Mouse (Mus musculus) retina, postnatal 7 days (tissue): ENCODE results near the gene 4930404N11Rik.
A peak's percentile ranks its signal among the peaks of the same experiment; 100 is the strongest.

ENCODE experiments used
- DNase-seq: peaks from one replicate; pipeline ENCODE4 v3.0.0-alpha.2; 2012; ENCODE audit warnings: low read depth, low spot score

4930404N11Rik gene

DNA sequence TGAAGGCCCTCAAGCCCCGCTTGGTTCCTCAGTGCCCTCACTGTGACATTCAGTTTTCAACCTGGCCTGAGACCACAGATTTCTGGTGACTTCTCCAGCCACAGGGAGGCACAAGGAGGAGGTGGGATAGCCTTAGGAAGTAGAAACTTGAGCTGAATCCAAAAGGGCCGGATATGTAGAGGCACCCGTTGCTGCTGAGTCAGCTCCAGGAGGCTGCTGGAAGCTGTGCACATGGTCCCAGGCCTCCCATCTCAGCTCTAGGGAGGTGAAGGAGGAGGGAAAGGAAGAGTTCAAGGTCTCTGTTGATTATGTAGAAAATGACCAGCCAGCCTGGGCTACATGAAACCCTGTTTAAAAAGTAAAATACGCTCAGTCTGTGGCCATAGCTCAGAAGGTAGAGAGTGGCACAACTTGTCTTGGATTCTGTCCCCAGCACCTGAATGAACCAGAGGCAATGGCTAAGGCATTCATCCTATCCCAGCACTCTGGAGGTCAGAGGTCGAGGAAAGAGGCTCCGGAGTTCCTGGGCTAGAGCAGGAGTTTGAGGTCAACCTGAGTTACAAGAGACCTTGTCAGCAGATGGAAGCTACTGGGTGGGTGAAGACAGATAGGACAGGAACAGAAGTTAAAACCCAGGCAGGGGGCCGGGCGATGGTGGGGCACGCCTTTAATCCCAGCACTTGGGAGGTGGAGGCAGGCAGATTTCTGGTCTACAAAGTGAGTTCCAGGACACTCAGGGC is 10.7 kb downstream of the 4930404N11Rik start:
- DNase-seq = no peak

DNA sequence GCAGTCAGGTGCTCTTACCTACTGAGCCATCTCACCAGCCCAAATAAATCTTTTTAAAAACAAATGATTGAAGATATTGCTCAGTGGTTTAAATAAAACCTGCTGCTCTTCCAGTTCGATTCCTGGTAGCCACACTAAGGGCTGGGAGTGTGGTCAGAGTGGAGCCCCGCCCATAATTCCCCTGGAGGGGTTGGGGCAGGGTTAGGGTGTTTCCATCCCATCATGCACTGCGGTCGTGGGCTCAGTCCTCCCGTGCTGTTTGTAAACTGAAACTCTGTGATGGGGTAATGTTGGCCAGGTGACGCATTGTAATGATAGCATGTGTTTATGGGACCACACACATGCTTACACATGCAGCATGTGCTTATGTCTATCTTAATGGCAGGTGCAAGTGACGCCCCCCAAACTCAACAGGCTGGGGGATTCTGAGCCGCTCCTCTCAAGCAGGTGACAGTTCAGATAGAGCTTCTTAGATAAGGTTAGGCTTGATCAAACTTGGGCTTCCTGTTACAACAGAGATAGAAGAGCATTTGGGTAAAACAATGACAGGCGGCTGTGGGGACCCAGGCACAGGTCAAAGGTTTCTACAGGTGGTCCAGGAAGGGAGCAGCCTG is 13.8 kb downstream of the 4930404N11Rik start:
- no peak for DNase-seq

DNA sequence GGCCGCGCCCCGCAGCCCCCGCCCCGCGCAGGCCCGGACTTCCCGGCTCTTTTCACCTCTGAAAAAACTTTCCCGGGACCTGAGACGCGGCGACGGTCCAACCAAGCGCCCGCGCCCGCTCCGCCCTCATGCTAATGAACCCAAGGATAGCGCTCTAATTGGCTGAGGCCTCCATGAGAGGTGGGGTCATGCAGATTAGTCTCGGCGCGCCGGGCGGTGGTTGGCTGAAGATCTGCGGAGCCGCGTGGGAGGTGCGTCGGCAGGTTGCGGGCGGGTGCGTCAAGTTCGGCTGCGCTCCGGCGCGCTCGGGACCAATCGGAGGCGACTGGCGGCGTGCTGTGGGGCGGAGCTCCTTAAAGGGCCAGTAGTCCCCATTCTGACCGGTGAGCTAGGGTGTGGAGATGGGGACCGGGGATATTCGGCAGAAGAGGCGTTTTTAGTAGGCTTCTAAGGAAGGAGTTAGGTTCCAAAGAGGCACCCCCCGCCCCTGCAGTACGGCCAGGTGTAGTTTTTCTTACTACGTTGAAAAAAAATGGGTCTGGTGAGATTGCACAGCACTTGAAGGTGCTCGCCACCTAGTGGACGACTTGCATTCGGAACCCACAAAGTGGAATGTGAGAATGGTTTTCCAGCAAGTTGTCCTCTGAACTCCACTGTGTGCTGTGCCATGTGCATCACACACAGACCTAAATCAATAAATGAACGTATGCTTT is 15.1 kb downstream of the 4930404N11Rik start, which contains the start of gene Hmg20b:
Gene Hmg20b (minus strand): TSS at position 130 of the 713 bp plus-strand sequence.
- DNase-seq = peak; percentile 97

DNA sequence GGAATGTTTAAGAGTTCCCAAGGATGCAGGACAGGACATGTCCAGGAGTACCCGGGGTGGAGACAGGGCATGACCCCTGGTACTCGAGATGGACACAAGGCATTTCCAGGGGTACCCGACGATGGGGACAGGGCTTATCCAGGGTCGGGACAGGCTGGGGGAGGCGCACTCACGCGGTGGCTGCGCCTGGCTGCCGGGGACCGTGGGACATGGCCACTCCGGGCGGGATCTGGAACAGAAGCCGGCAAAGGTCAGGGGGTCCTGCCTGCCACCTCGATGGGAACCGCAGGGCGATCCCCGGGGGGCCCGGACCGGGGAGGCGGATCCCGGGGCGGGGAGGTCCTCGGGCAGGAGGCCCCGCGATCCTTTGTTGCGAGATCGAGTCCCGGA is 15.7 kb downstream of the 4930404N11Rik start:
- DNase-seq = no peak

DNA sequence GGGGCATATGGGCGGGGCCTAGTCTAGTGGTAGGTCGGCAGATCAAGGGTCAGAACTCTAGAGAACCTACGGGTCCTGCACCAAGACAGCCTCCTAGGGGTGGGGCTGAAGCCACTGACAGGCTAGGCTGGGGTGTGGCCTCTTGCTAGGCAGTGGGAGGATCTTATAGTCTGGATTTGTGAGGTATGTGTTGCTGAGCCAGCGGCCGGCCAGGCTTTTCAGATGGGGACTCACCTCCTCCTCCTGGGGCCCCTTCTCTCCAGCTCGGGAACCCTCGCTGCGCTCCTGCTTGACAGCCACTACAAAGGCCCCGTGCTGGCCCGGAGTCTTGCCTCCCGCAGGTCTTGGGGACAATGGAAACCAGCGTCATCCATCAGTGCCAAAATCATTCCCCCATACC is 16.5 kb downstream of the 4930404N11Rik start:
- DNase-seq = no peak

DNA sequence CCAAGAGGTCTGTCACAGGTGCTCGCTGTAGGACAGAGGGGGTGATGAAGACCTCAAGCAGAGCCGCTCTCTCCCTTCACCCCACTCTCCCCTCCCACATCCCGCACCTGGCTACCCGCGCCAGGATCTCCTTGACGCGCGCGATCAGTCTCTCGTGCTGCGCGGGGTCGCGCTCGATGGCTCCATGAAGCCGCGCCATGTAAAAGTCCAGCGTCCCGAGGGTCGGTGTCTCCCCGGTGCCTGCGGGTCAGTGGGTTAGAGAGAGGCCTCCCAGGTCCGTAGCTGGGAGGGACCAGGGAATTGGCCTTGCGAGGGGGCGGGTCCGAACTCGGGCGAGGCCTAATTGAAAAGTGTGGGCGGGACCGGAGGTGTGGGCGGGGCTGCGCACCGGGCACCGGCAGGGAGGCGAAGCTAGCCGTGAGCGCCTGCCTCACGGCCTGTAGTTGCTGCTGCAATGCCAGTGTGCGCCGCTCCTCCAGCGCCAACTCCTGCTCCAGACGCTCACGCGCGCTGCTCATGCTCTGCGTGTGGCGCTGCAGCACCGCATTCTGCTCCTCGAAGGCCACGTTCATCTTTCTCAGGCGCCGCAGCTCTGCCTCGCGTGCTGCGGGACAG is 19.1 kb downstream of the 4930404N11Rik start:
- peak; percentile 42 for DNase-seq

DNA sequence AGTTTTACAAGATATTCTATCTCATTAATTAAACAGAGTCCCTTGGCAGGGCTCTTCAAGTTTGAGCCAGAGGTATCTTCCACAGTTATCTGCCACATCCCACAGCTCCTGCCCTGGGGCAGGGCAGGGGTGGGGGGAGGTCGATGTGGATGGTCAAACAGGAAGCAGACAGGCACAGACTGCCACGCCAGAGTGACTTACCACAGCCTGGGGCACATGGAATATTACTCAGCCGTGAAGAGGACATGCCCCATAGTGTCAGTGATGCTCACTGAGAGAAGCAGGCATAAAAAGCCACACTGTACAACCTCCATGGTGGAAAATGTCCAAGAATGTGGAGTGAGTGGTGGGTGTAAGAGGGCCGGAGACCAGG is 20.5 kb downstream of the 4930404N11Rik start:
- DNase-seq = no peak

DNA sequence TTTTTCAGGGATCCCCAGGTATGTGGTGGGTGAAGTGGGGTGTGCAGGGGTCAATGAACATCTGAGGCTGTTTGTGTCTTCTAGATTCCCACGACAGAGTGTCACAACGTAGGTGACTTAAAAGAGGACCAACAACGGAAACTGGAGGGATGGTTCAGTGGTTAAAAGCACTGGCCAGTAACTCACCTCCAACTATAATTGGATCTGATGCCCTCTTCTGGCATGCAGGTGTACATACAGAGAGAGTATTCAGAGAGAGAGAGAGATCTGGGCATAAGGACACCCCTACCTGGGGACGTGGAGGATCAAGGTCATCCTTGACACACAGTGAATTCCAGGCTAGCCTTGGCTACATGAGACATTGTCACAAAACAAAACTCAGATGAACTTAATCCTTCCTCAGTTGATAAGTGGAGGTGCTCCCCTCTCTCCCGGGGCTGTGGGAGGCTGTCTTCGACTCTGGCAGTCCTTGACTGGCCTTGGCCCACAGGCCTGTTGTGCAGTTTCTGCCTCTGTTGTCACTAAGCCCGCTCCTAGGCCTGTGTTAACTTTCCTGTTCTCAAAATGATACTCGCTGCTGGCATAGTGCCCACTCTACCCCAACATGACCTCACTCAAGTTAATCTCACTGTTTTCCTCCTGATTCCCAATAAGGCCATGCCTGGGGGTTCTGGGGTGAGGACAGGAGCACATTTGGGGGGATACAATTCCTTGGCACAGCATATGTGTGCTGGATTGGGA is 21.0 kb downstream of the 4930404N11Rik start:
- DNase-seq = no peak

DNA sequence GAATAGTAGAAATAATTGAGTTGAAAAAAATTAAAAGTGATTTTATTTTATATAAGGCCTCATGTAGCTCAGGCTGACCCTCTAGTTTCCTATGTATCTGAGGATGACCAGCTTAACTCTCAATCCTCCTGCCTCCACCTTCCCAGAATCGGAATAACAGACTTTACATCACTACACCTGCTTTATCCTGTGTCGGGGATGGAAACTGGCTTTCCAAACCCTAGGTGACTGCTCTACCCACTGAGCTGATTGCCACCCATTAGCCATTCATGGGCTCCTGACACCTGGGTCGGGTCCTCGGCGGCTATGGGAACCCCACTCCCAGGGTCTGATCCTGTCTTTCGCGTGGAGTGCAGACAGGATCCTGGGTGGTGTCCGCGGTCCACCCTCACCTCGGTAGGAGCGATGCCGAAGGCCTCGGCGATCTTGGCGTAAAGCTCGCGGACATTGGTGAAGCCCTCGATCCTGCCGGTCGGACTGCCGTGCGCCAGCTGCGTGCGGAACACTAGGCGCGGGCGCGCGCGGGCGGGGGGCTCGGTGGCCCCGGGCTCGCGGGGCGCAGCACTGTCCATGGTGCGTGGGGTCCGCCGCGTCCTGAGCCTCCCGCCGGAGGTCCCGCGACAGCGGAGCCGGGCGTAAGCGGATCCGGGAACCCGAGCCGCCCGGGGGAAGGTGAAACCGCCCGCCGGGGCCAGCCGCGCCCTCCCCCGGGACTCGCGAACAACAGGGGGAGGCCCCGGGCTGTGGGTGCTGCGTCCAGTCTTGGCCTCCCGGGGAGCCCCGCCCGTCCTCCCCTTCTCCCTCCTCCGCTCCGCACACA is 22.7 kb downstream of the 4930404N11Rik start, which contains the start of gene Gipc3:
Gene Gipc3 (minus strand): TSS at position 581 of the 820 bp plus-strand sequence.
- DNase-seq = no peak

DNA sequence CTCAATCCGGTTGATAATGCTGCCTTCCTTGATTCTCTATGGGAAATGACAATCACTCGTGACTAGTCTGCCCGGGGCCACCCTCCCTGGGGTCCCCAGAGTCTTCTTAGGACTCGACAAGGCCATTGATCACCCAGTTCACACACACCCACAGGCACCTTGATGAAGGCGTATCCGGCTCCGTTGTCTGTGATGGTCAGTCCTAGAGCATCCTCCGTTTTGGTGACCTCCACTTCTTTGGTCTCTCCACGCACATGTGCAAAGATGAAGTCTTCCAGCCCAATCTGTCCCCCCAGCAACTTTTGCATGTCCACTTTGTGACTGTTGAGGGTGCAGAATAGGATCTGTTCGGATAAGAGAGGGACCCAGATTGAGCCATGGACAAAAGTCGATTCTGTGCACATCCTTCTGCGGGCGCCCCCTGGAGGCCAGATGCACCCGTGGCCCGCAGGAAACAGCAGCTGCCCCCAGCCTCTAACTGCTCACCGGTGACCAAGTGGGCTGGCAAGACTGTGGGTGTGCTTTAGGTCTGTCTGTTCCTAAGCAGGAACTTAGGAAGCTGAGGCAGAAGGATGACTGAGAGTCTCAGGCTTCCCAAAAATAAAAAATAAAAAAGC is 24.2 kb downstream of the 4930404N11Rik start:
- peak; percentile 54 for DNase-seq

DNA sequence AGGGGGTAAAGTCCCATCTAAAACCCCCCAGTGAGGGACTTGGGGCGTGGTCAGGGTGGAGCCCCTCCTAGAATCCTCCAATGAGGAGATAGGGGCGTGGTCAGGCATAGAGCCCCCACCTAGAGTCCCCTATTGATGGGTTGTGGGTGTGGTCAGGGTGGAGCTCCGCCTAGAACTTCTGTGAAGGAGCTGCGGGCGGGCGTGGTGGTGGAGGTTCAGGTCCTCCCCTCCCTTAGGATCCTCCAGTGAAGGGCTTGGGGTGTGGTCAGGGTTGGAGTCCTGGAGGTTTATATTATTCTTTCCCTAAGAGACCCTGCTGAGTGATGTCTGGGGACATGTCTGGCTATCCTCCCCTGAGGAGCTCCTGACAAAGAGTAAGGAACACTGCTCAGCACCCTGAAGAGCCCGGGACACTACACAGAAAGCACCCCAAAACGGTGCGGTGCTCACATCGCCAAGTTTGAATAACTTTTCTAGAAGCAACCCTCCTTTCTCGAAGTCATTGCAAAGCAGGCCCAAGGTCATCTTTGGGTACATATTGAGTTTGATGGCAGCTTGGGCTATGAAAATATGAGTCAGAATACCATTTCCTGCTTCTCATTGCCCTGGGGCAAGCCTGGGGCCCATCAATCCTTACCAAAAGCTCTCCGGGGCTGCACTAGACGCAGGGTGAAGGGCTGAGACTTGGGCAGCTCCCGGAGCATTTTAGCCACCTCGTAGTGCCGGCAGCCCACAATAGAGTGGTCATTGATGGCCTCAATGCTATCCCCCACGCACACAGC is 24.9 kb downstream of the 4930404N11Rik start:
- DNase-seq = no peak

DNA sequence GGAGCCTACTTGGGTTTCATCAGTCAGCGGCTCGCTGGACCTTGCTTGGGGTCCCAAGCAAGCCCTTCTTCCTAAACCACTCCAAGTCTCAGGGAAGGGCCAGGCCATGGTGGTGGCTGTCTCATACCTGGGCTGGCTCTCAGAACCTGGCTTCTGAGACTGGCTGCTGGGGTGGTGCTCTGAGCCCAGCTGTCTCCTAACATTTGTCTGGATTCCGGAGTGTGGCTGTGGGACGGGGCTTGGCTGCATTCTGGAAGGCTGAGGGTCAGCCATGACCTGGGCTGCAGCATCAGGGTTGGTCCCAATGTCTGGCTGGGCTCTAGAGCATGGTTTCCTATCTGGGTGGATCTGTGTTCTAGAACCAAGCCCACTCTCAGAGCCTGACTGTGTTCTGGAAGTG is 29.1 kb downstream of the 4930404N11Rik start:
- no peak for DNase-seq

DNA sequence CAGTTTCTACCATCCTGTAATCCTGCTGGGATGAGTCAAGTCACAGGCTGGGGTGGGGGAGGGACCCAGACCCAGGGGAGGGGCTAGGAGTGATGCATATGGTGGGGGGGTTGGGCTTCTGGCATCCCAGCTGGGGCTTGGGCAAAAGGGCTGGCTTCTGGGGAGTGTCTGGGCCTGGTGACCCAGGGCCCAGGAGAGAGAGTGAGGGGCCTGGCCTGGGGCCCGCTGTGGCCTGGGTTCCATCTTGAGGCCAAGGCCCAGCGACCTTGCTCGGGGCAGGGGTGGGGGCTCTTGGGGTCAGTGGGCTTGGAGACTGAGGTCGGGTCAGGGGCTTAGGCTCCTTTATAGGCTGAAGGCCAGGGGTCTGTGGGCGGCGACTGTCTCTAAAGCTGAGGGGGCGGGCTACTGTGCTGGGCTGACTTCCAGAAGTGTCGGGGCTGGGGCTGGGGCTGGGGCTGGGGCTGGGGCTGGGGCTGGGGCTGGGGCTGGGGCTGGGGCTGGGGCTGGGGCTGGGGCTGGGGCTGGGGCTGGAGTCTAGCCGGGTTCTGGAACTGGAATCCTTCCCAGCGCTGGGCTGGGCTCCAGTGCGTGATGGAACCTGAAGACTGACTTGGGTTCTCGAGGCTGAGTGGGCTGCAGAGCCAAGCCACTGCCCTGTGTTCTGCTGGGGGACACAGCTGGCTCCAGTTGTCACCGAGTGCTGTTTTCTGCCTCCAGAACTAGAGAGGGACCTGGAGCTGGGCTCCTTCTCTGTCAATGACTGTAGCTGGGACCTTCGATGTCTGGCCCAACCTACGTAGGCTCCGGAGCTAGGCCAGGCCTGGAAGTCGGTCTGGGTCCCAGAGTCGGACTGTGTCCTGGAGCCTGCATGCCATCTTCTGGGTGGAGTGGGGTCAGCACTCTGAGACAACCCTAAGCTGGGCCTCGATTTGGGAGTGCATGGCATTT is 29.9 kb downstream of the 4930404N11Rik start:
- no peak for DNase-seq

DNA sequence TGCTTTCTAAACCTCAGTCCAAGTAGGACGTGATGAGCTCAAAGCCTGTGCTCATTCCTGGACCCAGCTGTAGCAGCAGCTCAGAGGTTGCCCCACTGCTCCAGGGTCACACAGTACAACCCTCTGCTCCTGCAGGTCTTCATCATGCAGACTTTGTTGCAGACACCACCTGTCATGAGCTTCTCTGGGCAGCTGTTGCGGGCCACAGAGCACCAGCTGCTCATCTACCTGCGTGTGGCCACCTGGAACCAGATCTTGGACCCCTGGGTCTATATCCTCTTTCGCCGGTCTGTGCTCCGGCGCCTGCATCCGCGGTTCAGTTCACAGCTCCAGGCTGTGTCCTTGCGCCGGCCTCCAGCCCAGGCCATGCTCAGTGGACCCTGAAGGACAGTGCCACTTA is 31.3 kb downstream of the 4930404N11Rik start:
- no peak for DNase-seq

DNA sequence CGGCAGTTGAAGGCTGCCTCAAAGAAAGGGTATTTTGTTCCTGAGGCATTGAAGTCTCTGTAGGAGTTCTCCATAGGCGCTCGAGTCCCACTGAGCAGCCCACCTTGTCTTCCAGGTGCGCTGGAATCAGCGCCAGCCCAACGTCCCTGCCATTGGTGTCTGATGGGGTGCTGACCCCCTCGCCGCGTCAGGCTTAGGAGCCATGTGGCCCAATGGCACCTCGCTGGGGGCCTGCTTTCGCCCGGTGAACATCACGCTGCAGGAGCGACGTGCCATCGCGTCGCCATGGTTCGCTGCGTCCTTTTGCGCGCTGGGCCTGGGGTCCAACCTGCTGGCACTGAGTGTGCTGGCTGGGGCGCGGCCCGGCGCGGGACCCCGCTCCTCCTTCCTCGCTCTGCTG is 33.3 kb downstream of the 4930404N11Rik start:
- no peak for DNase-seq

DNA sequence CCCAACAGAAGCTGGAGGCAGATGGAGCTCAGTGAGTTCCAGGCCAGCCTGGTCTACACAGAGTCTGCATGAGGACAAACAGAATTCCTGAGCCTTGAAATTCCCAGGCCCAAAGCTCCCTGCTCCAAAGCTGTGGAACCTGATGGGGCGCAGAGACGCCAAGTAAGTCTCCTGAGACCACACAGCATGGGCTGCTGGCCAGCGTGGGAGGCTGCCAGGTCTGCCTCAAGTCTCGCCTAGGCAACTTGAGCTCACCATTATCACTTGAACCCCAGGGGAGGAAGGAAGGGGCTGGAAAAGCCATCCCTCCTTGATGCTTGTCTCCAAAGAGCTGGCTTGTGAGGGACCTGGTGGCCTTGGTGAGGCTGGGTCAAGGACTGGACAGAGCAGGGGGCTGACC is 35.6 kb downstream of the 4930404N11Rik start:
- no peak for DNase-seq

DNA sequence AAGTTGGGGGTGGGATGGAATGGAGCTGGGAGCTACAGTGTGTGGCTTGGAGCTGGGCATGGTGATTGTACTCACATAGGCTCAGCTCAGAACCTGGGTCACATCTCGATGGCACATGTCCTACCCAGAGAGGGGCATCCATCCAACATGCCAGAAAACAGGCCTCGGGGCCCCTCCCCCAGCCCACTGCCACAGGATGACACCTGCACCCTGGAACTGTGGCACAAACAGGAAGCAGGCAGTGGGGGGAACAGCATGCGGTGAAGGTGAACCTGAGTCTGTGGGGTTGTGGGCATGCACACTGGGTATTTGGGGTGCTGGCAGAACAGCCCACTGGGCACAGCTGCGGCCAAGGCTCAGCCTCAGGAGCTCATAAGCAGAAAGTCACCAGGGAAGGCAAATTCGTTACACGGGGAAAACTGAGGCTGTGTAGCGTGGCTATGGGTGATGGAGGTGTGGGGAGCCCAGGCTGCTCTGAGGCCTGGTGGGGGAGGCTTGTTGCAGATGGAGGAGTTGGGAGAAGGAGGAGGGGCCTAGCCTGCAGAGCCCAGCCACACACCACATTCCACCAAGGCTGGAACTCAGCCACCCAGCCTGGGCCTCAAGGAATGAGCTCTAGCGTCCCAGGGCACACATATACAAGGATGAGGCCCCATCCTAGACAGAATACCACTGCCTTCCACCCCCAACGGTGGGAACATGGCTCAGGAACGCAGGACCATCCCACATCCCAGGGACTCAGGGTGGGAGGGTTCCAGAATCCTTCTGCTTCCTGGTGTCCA is 36.2 kb downstream of the 4930404N11Rik start:
- DNase-seq = no peak
